Mouse (Mus musculus): ENCODE results near the gene Nr1h5. TPM values are rescaled to one million over a fixed set of nuclear protein-coding genes. Genes with fewer than 3 reads are reported as not detected.
A peak's percentile ranks its signal among the peaks of the same experiment; 100 is the strongest.

Nr1h5 gene
- polyA plus RNA-seq (2015; fragmentation: Nextera tagmentation; extraction: Ambion mirVana) = 2.0 and 2.2 TPM in 2 replicates

GRCm38 (mm10) chr3:102964033-102964432, at the start of gene Nr1h5:
Gene Nr1h5 (minus strand): TSS chr3:102964133.
- Histone ChIP-seq H3K9me3 (replicated peaks) (no peaks in the 10 kb centered on the region), H3K4me2 (no peak within 1 kb of the TSS), H3K4me3 (replicated peaks) (no peak within 1 kb of the TSS), H3K4me1 (replicated peaks) (no peaks in the 10 kb centered on the region), H3K27ac (replicated peaks) (no peak within 1 kb of the TSS), H3K27me3 (no peaks in the 10 kb centered on the region), H3K36me3 (replicated peaks) (no peaks in the 10 kb centered on the region), H3K9ac (no peak within 1 kb of the TSS)
- 32% methylated on average over 3 of the region's 3 CpGs for WGBS (ENCODE audit: insufficient replicate concordance)
- ATAC-seq (ENCODE audit: insufficient read depth) = no peak

GRCm38 (mm10) chr3:103001595-103001994, 37.7 kb upstream of the Nr1h5 start:
- Histone ChIP-seq H3K4me3 (replicated peaks) (no peak overlapping the region), H3K9me3 (replicated peaks) (no peaks in the 10 kb centered on the region), H3K27me3 (no peaks in the 10 kb centered on the region), H3K36me3 (replicated peaks) (peaks cover 30% of the 10 kb centered on the region), H3K9ac (no peak overlapping the region), H3K27ac (replicated peaks) (no peak overlapping the region), H3K4me1 (replicated peaks) (peaks cover 10% of the 10 kb centered on the region), H3K4me2 (no peak overlapping the region)
- WGBS (ENCODE audit: insufficient replicate concordance) = 76% methylated on average over 7 of the region's 7 CpGs
- ATAC-seq (ENCODE audit: insufficient read depth) = no peak

GRCm38 (mm10) chr3:102997591-102997990, 33.7 kb upstream of the Nr1h5 start:
- Histone ChIP-seq H3K9ac (no peak overlapping the region), H3K27me3 (peaks cover 8% of the 10 kb centered on the region), H3K27ac (replicated peaks) (no peak overlapping the region), H3K9me3 (replicated peaks) (no peaks in the 10 kb centered on the region), H3K4me2 (no peak overlapping the region), H3K4me3 (replicated peaks) (no peak overlapping the region), H3K36me3 (replicated peaks) (peaks cover 27% of the 10 kb centered on the region), H3K4me1 (replicated peaks) (peaks cover 27% of the 10 kb centered on the region)
- ATAC-seq (ENCODE audit: insufficient read depth) = no peak
- 77% methylated on average over 3 of the region's 3 CpGs for WGBS (ENCODE audit: insufficient replicate concordance)

- peaks cover 25% of the 10 kb centered on the region for H3K36me3 ChIP-seq (replicated peaks)
- H3K27ac ChIP-seq (replicated peaks) = no peak overlapping the region
- no peak overlapping the region for H3K9ac ChIP-seq
- no peak for ATAC-seq (ENCODE audit: insufficient read depth)
- H3K27me3 ChIP-seq = peaks cover 8% of the 10 kb centered on the region
- no peak overlapping the region for H3K4me3 ChIP-seq (replicated peaks)
- no peaks in the 10 kb centered on the region for H3K9me3 ChIP-seq (replicated peaks)
- no peak overlapping the region for H3K4me2 ChIP-seq
- 50% methylated on average over 10 of the region's 10 CpGs for WGBS (ENCODE audit: insufficient replicate concordance)
- H3K4me1 ChIP-seq (replicated peaks) = peaks cover 27% of the 10 kb centered on the region
Observed at GRCm38 (mm10) chr3:102997036-102997435, 33.1 kb upstream of the Nr1h5 start.

GRCm38 (mm10) chr3:102995605-102996321, 31.8 kb upstream of the Nr1h5 start, which contains the start of gene Sike1:
Gene Sike1 (plus strand): TSS chr3:102995708.
- H3K27ac ChIP-seq (replicated peaks) = peak within 1 kb of the TSS; percentile 93
- peak within 1 kb of the TSS; percentile 81 for H3K4me2 ChIP-seq
- peaks cover 8% of the 10 kb centered on the region for H3K27me3 ChIP-seq
- H3K9me3 ChIP-seq (replicated peaks) = no peaks in the 10 kb centered on the region
- H3K4me1 ChIP-seq (replicated peaks) = peaks cover 27% of the 10 kb centered on the region
- peaks cover 24% of the 10 kb centered on the region for H3K36me3 ChIP-seq (replicated peaks)
- under 1% methylated on average over 60 of the region's 60 CpGs for WGBS (ENCODE audit: insufficient replicate concordance)
- ATAC-seq (ENCODE audit: insufficient read depth) = peak; percentile 98
- peak within 1 kb of the TSS; percentile 74 for H3K9ac ChIP-seq
- H3K4me3 ChIP-seq (replicated peaks) = peak within 1 kb of the TSS; percentile 78

GRCm38 (mm10) chr3:102995233-102995604, 31.3 kb upstream of the Nr1h5 start:
- peak overlapping the region; percentile 78 for H3K4me3 ChIP-seq (replicated peaks)
- H3K36me3 ChIP-seq (replicated peaks) = peaks cover 18% of the 10 kb centered on the region
- H3K4me2 ChIP-seq = peak overlapping the region; percentile 81
- no peak for ATAC-seq (ENCODE audit: insufficient read depth)
- H3K27me3 ChIP-seq = peaks cover 8% of the 10 kb centered on the region
- peak overlapping the region; percentile 93 for H3K27ac ChIP-seq (replicated peaks)
- H3K9ac ChIP-seq = 0 out of 2 replicates have a peak overlapping the region, but pooled peaks have one; percentile 74
- peaks cover 27% of the 10 kb centered on the region for H3K4me1 ChIP-seq (replicated peaks)
- no peaks in the 10 kb centered on the region for H3K9me3 ChIP-seq (replicated peaks)
- WGBS (ENCODE audit: insufficient replicate concordance) = 44% methylated on average over 7 of the region's 7 CpGs

GRCm38 (mm10) chr3:102992936-102993335, 29.0 kb upstream of the Nr1h5 start:
- 44% methylated on average over 3 of the region's 3 CpGs for WGBS (ENCODE audit: insufficient replicate concordance)
- no peak overlapping the region for H3K4me3 ChIP-seq (replicated peaks)
- H3K9me3 ChIP-seq (replicated peaks) = no peaks in the 10 kb centered on the region
- ATAC-seq (ENCODE audit: insufficient read depth) = no peak
- H3K27ac ChIP-seq (replicated peaks) = no peak overlapping the region
- peaks cover 27% of the 10 kb centered on the region for H3K4me1 ChIP-seq (replicated peaks)
- peaks cover 8% of the 10 kb centered on the region for H3K27me3 ChIP-seq
- H3K9ac ChIP-seq = no peak overlapping the region
- no peak overlapping the region for H3K4me2 ChIP-seq
- H3K36me3 ChIP-seq (replicated peaks) = no peaks in the 10 kb centered on the region

GRCm38 (mm10) chr3:102991041-102991440, 27.1 kb upstream of the Nr1h5 start:
- Histone ChIP-seq H3K27me3 (peaks cover 8% of the 10 kb centered on the region), H3K4me3 (replicated peaks) (no peak overlapping the region), H3K36me3 (replicated peaks) (no peaks in the 10 kb centered on the region), H3K27ac (replicated peaks) (no peak overlapping the region), H3K4me1 (replicated peaks) (peaks cover 11% of the 10 kb centered on the region), H3K4me2 (no peak overlapping the region), H3K9ac (no peak overlapping the region), H3K9me3 (replicated peaks) (no peaks in the 10 kb centered on the region)
- WGBS (ENCODE audit: insufficient replicate concordance) = 56% methylated on average over 8 of the region's 8 CpGs
- ATAC-seq (ENCODE audit: insufficient read depth) = no peak

GRCm38 (mm10) chr3:102980349-102980736, 16.4 kb upstream of the Nr1h5 start:
- no peaks in the 10 kb centered on the region; the same call in 1 of the 2 replicates for H3K4me1 ChIP-seq (replicated peaks)
- no peak overlapping the region for H3K4me2 ChIP-seq
- no peak overlapping the region for H3K4me3 ChIP-seq (replicated peaks)
- no peaks in the 10 kb centered on the region for H3K27me3 ChIP-seq
- no peaks in the 10 kb centered on the region for H3K9me3 ChIP-seq (replicated peaks)
- 54% methylated on average over 3 of the region's 3 CpGs for WGBS (ENCODE audit: insufficient replicate concordance)
- ATAC-seq (ENCODE audit: insufficient read depth) = no peak
- H3K27ac ChIP-seq (replicated peaks) = no peak overlapping the region
- H3K36me3 ChIP-seq (replicated peaks) = no peaks in the 10 kb centered on the region
- H3K9ac ChIP-seq = no peak overlapping the region

- Histone ChIP-seq H3K9ac (no peak overlapping the region), H3K36me3 (replicated peaks) (no peaks in the 10 kb centered on the region), H3K4me2 (no peak overlapping the region), H3K27me3 (no peaks in the 10 kb centered on the region), H3K4me1 (replicated peaks) (no peaks in the 10 kb centered on the region; the same call in 1 of the 2 replicates), H3K9me3 (replicated peaks) (no peaks in the 10 kb centered on the region), H3K27ac (replicated peaks) (no peak overlapping the region), H3K4me3 (replicated peaks) (no peak overlapping the region)
- no peak for ATAC-seq (ENCODE audit: insufficient read depth)
- 47% methylated on average over 10 of the region's 10 CpGs for WGBS (ENCODE audit: insufficient replicate concordance)
Observed at GRCm38 (mm10) chr3:102979550-102980348, 15.8 kb upstream of the Nr1h5 start.

- Histone ChIP-seq H3K36me3 (replicated peaks) (no peaks in the 10 kb centered on the region), H3K27me3 (no peaks in the 10 kb centered on the region), H3K4me2 (no peak overlapping the region), H3K4me1 (replicated peaks) (no peaks in the 10 kb centered on the region; the same call in 1 of the 2 replicates), H3K9ac (no peak overlapping the region), H3K27ac (replicated peaks) (no peak overlapping the region), H3K9me3 (replicated peaks) (no peaks in the 10 kb centered on the region), H3K4me3 (replicated peaks) (no peak overlapping the region)
- 56% methylated on average over 4 of the region's 4 CpGs for WGBS (ENCODE audit: insufficient replicate concordance)
- no peak for ATAC-seq (ENCODE audit: insufficient read depth)
Observed at GRCm38 (mm10) chr3:102976906-102977305, 13.0 kb upstream of the Nr1h5 start.

Measured in liver, embryonic 15.5 days (tissue).